Mouse (Mus musculus) liver (tissue): ENCODE measurements around the gene Btbd9.

Source experiments
- DNase-seq: peaks from one replicate; pipeline ENCODE4 v3.0.0-alpha.2; 2020; ENCODE audit warnings: mixed read lengths

Btbd9 gene

GRCm38 (mm10) chr17:30439702-30440101 is 136.6 kb downstream of the Btbd9 start:
- DNase-seq: no peak

- DNase-seq: peak; percentile 16
Observed at GRCm38 (mm10) chr17:30438786-30439185, 137.5 kb downstream of the Btbd9 start.

GRCm38 (mm10) chr17:30436021-30436461 is 140.2 kb downstream of the Btbd9 start:
- DNase-seq: no peak

GRCm38 (mm10) chr17:30435478-30435877 is 140.8 kb downstream of the Btbd9 start:
- DNase-seq: no peak

GRCm38 (mm10) chr17:30432094-30432493 is 144.2 kb downstream of the Btbd9 start:
- no peak for DNase-seq

- no peak for DNase-seq
Observed at GRCm38 (mm10) chr17:30430961-30431640, 145.2 kb downstream of the Btbd9 start.

GRCm38 (mm10) chr17:30428661-30429060 is 147.6 kb downstream of the Btbd9 start:
- no peak for DNase-seq

- no peak for DNase-seq
Observed at GRCm38 (mm10) chr17:30423256-30423852, 152.9 kb downstream of the Btbd9 start.

- no peak for DNase-seq
Observed at GRCm38 (mm10) chr17:30422278-30422677, 154.0 kb downstream of the Btbd9 start.

- no peak for DNase-seq
Observed at GRCm38 (mm10) chr17:30421256-30421655, 155.0 kb downstream of the Btbd9 start.

- no peak for DNase-seq
Observed at GRCm38 (mm10) chr17:30419494-30419893, 156.8 kb downstream of the Btbd9 start.

GRCm38 (mm10) chr17:30418510-30418909 is 157.8 kb downstream of the Btbd9 start:
- DNase-seq: no peak

GRCm38 (mm10) chr17:30417106-30417505 is 159.2 kb downstream of the Btbd9 start:
- DNase-seq: no peak

- no peak for DNase-seq
Observed at GRCm38 (mm10) chr17:30415693-30416092, 160.6 kb downstream of the Btbd9 start.

GRCm38 (mm10) chr17:30412991-30413390 is 163.3 kb downstream of the Btbd9 start:
- DNase-seq: no peak

- no peak for DNase-seq
Observed at GRCm38 (mm10) chr17:30406002-30406401, 170.3 kb downstream of the Btbd9 start.

GRCm38 (mm10) chr17:30402871-30403270 is 173.4 kb downstream of the Btbd9 start:
- DNase-seq: no peak

GRCm38 (mm10) chr17:30395261-30395660 is 181.0 kb downstream of the Btbd9 start:
- DNase-seq: no peak

GRCm38 (mm10) chr17:30392031-30392430 is 184.3 kb downstream of the Btbd9 start:
- no peak for DNase-seq

- DNase-seq: no peak
Observed at GRCm38 (mm10) chr17:30391220-30391619, 185.1 kb downstream of the Btbd9 start.

- DNase-seq: no peak
Observed at GRCm38 (mm10) chr17:30389686-30390085, 186.6 kb downstream of the Btbd9 start.

- DNase-seq: no peak
Observed at GRCm38 (mm10) chr17:30388817-30389216, 187.5 kb downstream of the Btbd9 start.

GRCm38 (mm10) chr17:30388391-30388790 is 187.9 kb downstream of the Btbd9 start:
- no peak for DNase-seq

GRCm38 (mm10) chr17:30386241-30386640 is 190.0 kb downstream of the Btbd9 start:
- no peak for DNase-seq

GRCm38 (mm10) chr17:30383649-30384048 is 192.6 kb downstream of the Btbd9 start:
- no peak for DNase-seq
